Mouse (Mus musculus) liver, embryonic 11.5 days (tissue): ENCODE measurements around the gene Prom2. TPM values are rescaled to one million over a fixed set of nuclear protein-coding genes. Genes with fewer than 3 reads are reported as not detected.
A peak's percentile ranks its signal among the peaks of the same experiment; 100 is the strongest.

ENCODE experiments used
- ATAC-seq: fragments of 200-750 bp; cut with Nextera tagmentation; replicated peaks from 2 replicates; pipeline ENCODE4 v1.8.0; 2017; ENCODE audit warnings: moderate number of reproducible peaks, mild to moderate bottlenecking, moderate TSS enrichment, moderate library complexity; ENCODE audit not compliant: low FRiP score
- DNase-seq: peaks from one replicate; pipeline ENCODE4 v3.0.0-alpha.2; 2017; ENCODE audit warnings: low spot score
- H3K27ac ChIP-seq: fragments of 300-500 bp; sonication (generic); 2 replicates; pipeline ENCODE4 v1.5.1; 2014; ENCODE audit warnings: mild to moderate bottlenecking, low read depth, low read length, control low read depth
- H3K27me3 ChIP-seq: fragments of 300-500 bp; sonication (generic); replicated peaks from 2 replicates; pipeline ENCODE4 v1.6.1; 2014; ENCODE audit warnings: low read length, mixed read lengths; ENCODE audit not compliant: control insufficient read depth, insufficient read depth
- H3K36me3 ChIP-seq: fragments of 300-500 bp; sonication (generic); 2 replicates; pipeline ENCODE4 v1.6.1; 2014; ENCODE audit warnings: mild to moderate bottlenecking, low read length, moderate library complexity, mixed read lengths; ENCODE audit not compliant: control insufficient read depth, insufficient read depth
- H3K4me1 ChIP-seq: fragments of 300-500 bp; sonication (generic); replicated peaks from 2 replicates; pipeline ENCODE4 v1.6.1; 2014; ENCODE audit warnings: low read length, mixed read lengths; ENCODE audit not compliant: control insufficient read depth, insufficient read depth
- H3K4me2 ChIP-seq: fragments of 300-500 bp; sonication (generic); 2 replicates; pipeline ENCODE4 v1.6.1; 2014; ENCODE audit warnings: mild to moderate bottlenecking, control low read depth, moderate library complexity
- H3K4me3 ChIP-seq: fragments of 300-500 bp; sonication (generic); 2 replicates; pipeline ENCODE4 v1.5.1; 2014; ENCODE audit warnings: low read depth, low read length, control low read depth
- H3K9ac ChIP-seq: fragments of 300-500 bp; sonication (generic); 2 replicates; pipeline ENCODE4 v1.6.1; 2014; ENCODE audit warnings: low read depth, low read length, control low read depth
- H3K9me3 ChIP-seq: fragments of 300-500 bp; sonication (generic); 2 replicates; pipeline ENCODE4 v1.6.1; 2016; ENCODE audit warnings: low read length, inconsistent platforms, mixed read lengths; ENCODE audit not compliant: control insufficient read depth
- WGBS: fragments of 180-500 bp; shearing (Covaris S2); extraction: QIAGEN DNeasy Blood & Tissue Kit; methylation state at CpG from one replicate; pipeline ENCODE4 v1.1.7; 2014; 5-methylcytosine and 5-hydroxymethylcytosine counted together
- polyA plus RNA-seq: library from polyadenylated mRNA; unstranded; fragments of >200 nt; fragmentation: Nextera tagmentation; extraction: Ambion mirVana; gene quantifications from 2 replicates; pipeline ENCODE4 v1.2.1, GENCODE M21; 2014

The Prom2 gene
- polyA plus RNA-seq, 1 experiment from 2014 or later = 0.25 TPM

GRCm38 (mm10) chr2:127535363-127535762 is 5.9 kb downstream of the Prom2 start:
- Histone ChIP-seq H3K9me3 (no peaks in the 10 kb centered on the region), H3K36me3 (no peaks in the 10 kb centered on the region), H3K4me1 (no peaks in the 10 kb centered on the region), H3K9ac (no peak overlapping the region), H3K27me3 (peaks cover 17% of the 10 kb centered on the region), H3K4me2 (no peak overlapping the region), H3K27ac (no peak overlapping the region), H3K4me3 (no peak overlapping the region)
- ATAC-seq (no peak), DNase-seq (no peak)
- WGBS = 66% methylated on average over 9 of the region's 9 CpGs

- DNase-seq = no peak
- WGBS = 8% methylated on average over 9 of the region's 9 CpGs
These were observed 8.9 kb downstream of the Prom2 start for GRCm38 (mm10) chr2:127532379-127532778.

DNA sequence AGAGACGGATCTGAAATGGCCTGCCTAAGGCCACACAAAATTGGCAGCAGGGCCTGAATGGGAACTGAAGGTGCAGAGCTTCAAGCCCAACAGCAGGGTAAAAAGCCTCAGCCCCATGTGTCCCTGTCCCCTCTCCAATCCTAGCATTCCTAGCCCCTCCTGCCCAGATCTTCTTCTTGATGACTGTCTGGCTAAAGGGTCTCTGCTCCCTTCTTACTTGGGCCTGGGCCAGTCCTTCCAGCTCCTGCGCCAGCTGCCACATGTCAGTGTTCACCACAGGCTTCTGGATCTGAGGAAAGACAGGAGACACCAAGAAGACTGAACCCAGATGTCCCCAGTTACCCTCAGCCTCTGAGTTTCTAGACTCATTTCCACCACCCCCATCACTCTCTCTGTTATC is 9.7 kb downstream of the Prom2 start:
- WGBS = 79% methylated on average over 2 of the region's 2 CpGs
- H3K36me3 ChIP-seq = no peaks in the 10 kb centered on the region
- H3K4me3 ChIP-seq = no peak overlapping the region
- no peak overlapping the region for H3K4me2 ChIP-seq
- H3K27ac ChIP-seq = no peak overlapping the region
- H3K4me1 ChIP-seq = no peaks in the 10 kb centered on the region
- no peaks in the 10 kb centered on the region; the same call in 1 of the 2 replicates for H3K27me3 ChIP-seq
- H3K9me3 ChIP-seq = no peaks in the 10 kb centered on the region
- H3K9ac ChIP-seq = no peak overlapping the region
- ATAC-seq (no peak), DNase-seq (no peak)

More at GRCm38 (mm10) chr2:127532379-127532778, 8.9 kb downstream of the Prom2 start:
- Histone ChIP-seq H3K36me3 (no peaks in the 10 kb centered on the region), H3K4me2 (no peak overlapping the region), H3K27me3 (no peaks in the 10 kb centered on the region; the same call in none of the 2 replicates), H3K9me3 (no peaks in the 10 kb centered on the region), H3K9ac (no peak overlapping the region), H3K4me1 (no peaks in the 10 kb centered on the region), H3K4me3 (no peak overlapping the region), H3K27ac (no peak overlapping the region)
- no peak for ATAC-seq

DNA sequence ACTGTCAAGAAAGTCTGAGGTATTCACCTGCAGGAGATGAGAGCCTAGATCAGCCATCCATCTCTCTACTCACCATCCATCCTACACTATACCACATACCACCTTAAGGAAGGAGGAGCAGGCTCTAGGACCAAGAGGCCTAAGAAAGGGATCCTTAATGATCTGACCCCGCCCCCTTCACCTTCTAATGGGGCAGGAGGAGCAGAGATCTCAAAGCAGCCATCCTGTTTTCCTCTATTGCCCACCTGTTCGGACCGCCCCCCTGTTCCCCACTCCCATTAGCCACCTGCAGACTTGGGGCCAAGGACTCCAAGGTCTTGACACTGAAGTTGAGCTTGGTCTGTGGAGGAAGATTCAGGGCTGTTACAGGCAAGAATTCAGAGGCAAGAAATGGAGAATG is 10.8 kb downstream of the Prom2 start:
- Histone ChIP-seq H3K4me1 (no peaks in the 10 kb centered on the region), H3K36me3 (no peaks in the 10 kb centered on the region), H3K27me3 (no peaks in the 10 kb centered on the region; the same call in 1 of the 2 replicates), H3K9ac (no peak overlapping the region), H3K4me3 (no peak overlapping the region), H3K4me2 (no peak overlapping the region), H3K9me3 (no peaks in the 10 kb centered on the region), H3K27ac (no peak overlapping the region)
- DNase-seq (no peak), ATAC-seq (no peak)
- 62% methylated on average over 3 of the region's 3 CpGs for WGBS

DNA sequence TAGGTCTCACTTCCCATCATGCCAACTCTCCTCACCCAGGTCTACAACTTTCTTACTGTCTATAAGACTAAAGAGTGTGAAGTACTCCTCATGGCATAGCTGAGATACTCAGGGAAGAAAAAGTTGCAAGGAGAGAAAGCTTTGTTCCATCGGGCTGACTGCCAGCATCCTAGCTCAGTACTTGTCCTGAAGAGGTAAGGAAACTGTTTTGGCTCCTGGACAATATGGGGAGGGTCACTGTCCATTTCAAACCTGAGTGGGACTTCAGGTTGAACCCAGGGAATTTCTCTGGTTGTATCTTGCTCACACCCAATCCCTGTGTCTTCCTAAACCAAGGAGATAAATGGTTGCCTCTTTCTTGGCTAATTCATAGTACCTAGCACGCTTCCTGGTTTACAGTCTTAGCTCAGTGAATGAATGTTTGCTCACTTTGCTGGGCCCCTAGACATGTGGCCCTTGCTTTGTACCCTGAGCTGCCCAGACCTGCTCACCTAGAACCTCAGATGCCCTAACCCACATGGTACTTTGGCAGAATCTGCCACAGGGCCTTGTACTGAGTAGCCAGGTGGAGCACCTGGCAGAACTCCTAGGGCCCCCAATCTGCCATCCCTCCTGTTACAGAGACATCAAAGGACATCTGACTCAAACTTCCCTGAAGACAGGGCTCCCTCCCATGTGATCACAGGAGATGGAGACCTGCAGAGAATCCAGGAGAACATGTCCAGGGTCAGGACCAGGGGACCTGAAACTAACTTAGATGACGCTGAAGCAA is 16.1 kb downstream of the Prom2 start:
- no peak for ATAC-seq
- Histone ChIP-seq H3K9me3 (no peaks in the 10 kb centered on the region), H3K27ac (no peak overlapping the region), H3K9ac (no peak overlapping the region), H3K4me2 (no peak overlapping the region), H3K4me3 (no peak overlapping the region), H3K4me1 (peaks cover 7% of the 10 kb centered on the region), H3K36me3 (no peaks in the 10 kb centered on the region), H3K27me3 (peaks cover 16% of the 10 kb centered on the region)
- WGBS = 71% methylated on average over 3 of the region's 3 CpGs
- no peak for DNase-seq

- ATAC-seq (no peak), DNase-seq (no peak)
- peaks cover 7% of the 10 kb centered on the region for H3K4me1 ChIP-seq
- no peak overlapping the region for H3K4me3 ChIP-seq
- no peaks in the 10 kb centered on the region for H3K36me3 ChIP-seq
- no peaks in the 10 kb centered on the region for H3K9me3 ChIP-seq
- WGBS = 29% methylated on average over 7 of the region's 7 CpGs
- H3K27me3 ChIP-seq = peaks cover 19% of the 10 kb centered on the region
- H3K9ac ChIP-seq = no peak overlapping the region
- H3K27ac ChIP-seq = no peak overlapping the region
- H3K4me2 ChIP-seq = no peak overlapping the region
These were observed 17.1 kb downstream of the Prom2 start for GRCm38 (mm10) chr2:127523950-127524729.

GRCm38 (mm10) chr2:127522006-127522441 is 19.2 kb downstream of the Prom2 start, which contains the start of gene Kcnip3:
TSS of gene Kcnip3 (minus strand) at chr2:127522094.
- Histone ChIP-seq H3K9me3 (no peaks in the 10 kb centered on the region), H3K36me3 (no peaks in the 10 kb centered on the region), H3K4me1 (peaks cover 7% of the 10 kb centered on the region), H3K9ac (0 out of 2 replicates have a peak within 1 kb of the TSS, but pooled peaks have one; percentile 30), H3K4me2 (peak within 1 kb of the TSS; percentile 52), H3K27ac (no peak within 1 kb of the TSS), H3K4me3 (peak within 1 kb of the TSS; percentile 19; the same call in 1 of the 2 replicates), H3K27me3 (peaks cover 24% of the 10 kb centered on the region)
- no peak for DNase-seq
- ATAC-seq = no peak
- 17% methylated on average over 10 of the region's 10 CpGs for WGBS

DNA sequence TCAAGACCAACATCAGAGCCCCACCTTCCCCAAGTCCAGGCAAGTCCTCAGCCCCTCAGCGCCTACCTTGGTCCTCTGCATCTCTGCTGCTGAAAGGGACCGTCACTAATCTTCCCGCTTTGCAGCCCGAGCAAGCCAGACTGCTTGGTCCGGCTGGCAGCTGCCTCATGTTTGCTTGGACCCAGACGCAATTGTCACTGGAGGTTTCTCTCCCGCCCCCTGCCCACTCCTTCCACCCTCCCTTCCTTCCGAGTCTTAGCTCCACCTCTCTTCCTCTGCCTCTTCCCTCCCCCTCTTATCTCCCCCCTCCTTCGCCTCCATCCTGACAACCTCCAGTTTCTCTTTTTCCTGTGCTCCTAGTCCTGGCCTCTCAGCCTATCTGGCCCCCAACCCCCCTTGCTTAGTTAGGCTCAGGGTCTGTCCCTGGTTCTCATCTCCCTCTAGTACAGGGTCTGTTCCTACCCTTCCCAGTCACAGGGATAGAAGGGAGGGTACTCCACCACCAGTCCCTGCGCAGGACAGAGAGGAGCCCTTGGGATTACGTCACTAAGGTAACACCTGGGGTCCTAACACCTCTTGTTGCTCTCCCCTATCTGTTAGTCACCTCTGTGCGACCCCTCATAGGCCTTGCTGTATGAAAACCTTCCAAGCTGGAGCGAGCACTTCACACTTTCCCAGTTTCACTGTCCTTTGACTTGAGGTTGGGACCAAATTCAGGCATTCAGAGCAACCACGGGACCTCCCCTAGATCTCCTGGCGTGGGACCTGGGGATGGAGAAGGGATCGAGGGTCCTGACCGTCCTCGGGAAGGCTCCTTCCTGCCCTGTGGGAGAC is 19.9 kb downstream of the Prom2 start:
- ATAC-seq = no peak
- 0 out of 2 replicates have a peak overlapping the region, but pooled peaks have one; percentile 30 for H3K9ac ChIP-seq
- peak; percentile 42 for DNase-seq
- no peaks in the 10 kb centered on the region for H3K36me3 ChIP-seq
- 6% methylated on average over 18 of the region's 18 CpGs for WGBS
- H3K27me3 ChIP-seq = peaks cover 24% of the 10 kb centered on the region
- peak overlapping the region; percentile 19; the same call in 1 of the 2 replicates for H3K4me3 ChIP-seq
- H3K9me3 ChIP-seq = no peaks in the 10 kb centered on the region
- H3K27ac ChIP-seq = no peak overlapping the region
- H3K4me2 ChIP-seq = peak overlapping the region; percentile 52
- H3K4me1 ChIP-seq = peaks cover 7% of the 10 kb centered on the region
